Mouse (Mus musculus) c-Kit-positive CD71-positive TER-119-negative erythroid progenitor cells, embryonic 14.5 days (primary cell): Measurements from ENCODE around the gene Ift52.
A peak's percentile ranks its signal among the peaks of the same experiment; 100 is the strongest.
"Not testable (repeated sequence)": the region's sequence is repeated elsewhere in the genome, so short reads cannot be mapped to it uniquely, and the experiment has no call there.

ENCODE experiments used
- DNase-seq: peaks from one replicate; pipeline ENCODE4 v3.0.0-alpha.2; 2013; ENCODE audit warnings: low read depth

Gene Ift52

DNA sequence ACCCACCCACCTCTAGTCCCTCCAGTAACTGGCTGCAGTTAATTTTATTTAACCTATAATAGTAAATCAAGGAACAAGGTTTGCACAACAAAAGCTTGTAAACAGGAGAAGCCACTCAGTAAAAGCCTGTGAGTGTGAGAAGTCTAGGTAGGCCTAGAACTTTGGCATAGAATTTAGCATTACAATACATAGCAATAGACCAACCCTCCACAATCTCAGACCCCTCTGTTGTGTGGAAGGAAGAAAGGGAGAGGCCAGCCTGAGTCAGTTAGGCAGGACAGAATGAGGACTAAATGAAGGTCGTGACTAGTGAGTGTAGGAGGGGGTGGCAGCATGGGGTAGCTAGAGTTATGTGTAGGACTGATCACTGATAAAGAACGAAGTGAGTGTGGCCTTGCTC lies 14.6 kb downstream of the Ift52 start:
- DNase-seq, result no peak

DNA sequence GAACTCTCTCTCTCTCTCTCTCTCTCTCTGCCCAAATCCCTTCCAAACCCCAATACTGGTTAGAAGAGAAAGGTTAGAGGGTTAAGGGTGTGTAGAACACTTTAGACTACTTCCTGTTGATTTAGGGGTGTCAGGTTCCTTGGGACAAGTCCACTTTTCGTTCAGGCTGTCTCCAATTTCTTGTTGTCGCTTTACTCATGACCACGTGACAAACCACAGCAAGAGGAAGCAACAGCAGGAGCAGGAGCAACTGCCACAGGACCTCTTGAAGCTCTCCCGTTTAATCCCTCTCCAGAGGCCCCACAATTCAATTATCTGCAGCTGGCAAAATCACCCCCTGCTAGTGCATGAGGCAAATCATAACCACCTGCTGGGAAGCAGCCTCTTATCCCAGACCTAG lies 15.5 kb downstream of the Ift52 start:
- DNase-seq, result no peak

- no peak for DNase-seq
Measured at GRCm38 (mm10) chr2:163039940-163040339, 22.8 kb downstream of the Ift52 start.

- peak; percentile 48 for DNase-seq
Measured at GRCm38 (mm10) chr2:163048125-163048524, 31.0 kb downstream of the Ift52 start.

- DNase-seq, result no peak
Measured at GRCm38 (mm10) chr2:163049116-163049515, 32.0 kb downstream of the Ift52 start.

DNA sequence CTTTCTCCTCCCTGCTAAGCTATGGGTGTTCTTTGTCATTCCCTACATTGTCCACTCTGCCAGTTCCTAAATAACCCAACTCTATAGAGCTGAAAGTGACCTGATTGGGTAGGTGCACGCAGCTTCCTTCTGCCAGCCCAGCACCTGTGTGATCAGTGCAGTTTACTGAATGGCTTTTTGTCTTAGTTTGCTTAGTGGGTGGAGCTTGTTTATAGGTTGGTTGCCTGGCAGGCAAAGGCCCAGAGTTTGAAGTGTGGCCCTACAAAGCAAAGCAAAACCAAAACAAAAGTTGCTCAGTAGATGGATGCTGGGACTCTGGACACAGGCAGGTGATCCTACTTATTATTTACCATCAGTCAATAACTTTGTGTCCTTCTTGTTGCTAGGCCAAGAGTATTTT lies 34.5 kb downstream of the Ift52 start:
- DNase-seq, result no peak

DNA sequence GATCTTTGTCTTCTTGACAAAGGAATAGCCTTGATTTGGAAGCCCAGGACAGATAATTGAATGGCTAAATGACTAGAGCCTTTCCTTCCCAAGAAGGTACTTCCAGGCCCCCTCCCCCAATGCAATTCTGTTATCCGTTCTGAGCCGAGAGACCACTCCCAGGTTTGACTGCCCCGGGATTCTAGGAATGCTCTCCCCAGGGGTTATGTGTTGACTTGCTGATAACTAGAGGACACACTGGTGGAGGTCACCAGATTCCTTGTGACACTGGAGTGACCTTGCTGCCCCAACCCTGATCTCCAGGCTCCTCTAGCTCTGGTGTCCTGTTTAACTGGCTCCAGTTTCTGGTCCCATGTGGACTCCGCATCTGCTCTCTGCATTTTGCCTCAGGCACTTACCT lies 34.9 kb downstream of the Ift52 start:
- no peak for DNase-seq

- no peak for DNase-seq
Measured at GRCm38 (mm10) chr2:163052826-163053225, 35.7 kb downstream of the Ift52 start.

DNA sequence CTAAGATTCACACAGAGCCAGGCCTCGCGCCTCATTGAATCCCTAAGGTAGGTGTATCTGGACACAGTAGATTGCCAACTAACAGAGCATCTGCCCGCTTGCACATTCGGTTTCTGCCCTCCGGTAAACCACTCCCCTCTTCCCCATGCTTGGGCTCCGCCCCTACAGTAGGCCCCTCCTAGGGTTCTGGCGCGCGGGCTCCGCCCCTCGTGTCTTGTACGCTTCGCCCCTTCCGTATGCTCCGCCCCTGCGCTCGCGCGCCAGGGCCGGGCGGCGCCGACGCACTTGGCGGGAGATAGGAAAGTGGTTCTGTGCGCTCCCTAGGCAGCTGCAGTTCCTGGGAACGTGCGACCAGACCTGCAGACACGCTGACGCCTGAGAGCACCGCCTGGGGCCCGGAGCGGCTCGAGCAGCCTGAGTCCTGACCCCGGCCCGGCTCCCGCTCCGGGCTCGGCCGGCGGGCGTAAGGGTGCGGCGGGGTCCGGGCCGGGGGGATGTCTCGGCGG lies 37.2 kb downstream of the Ift52 start, which contains the start of gene Mybl2:
Mybl2 (plus strand) TSS at position 353 of the 506 bp plus-strand sequence.
- DNase-seq, result peak; percentile 96

GRCm38 (mm10) chr2:163054891-163055494 lies 37.8 kb downstream of the Ift52 start:
- peak; percentile 32 for DNase-seq

- no peak for DNase-seq
Measured at GRCm38 (mm10) chr2:163055715-163056114, 38.6 kb downstream of the Ift52 start.

- DNase-seq, result no peak
Measured at GRCm38 (mm10) chr2:163056584-163056983, 39.4 kb downstream of the Ift52 start.

DNA sequence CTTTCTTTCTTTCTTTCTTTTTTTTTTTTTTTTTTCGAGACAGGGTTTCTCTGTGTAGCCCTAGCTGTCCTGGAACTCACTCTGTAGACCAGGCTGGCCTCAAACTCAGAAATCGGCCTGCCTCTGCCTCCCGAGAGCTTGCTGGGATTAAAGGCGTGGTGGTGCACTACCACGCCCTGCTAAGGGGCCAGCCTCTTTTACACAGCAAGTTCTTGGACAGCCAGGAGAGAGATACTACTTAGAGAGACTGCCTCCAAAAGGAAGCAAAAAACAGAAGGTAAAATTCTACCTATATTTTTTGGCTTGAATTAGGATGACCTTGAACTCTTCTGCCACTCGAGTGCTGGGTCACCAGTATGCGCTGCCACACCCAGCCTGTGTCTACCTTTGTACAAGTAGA lies 41.8 kb downstream of the Ift52 start:
- not testable (repeated sequence) for DNase-seq

- DNase-seq, result no peak
Measured at GRCm38 (mm10) chr2:163060630-163061029, 43.5 kb downstream of the Ift52 start.

DNA sequence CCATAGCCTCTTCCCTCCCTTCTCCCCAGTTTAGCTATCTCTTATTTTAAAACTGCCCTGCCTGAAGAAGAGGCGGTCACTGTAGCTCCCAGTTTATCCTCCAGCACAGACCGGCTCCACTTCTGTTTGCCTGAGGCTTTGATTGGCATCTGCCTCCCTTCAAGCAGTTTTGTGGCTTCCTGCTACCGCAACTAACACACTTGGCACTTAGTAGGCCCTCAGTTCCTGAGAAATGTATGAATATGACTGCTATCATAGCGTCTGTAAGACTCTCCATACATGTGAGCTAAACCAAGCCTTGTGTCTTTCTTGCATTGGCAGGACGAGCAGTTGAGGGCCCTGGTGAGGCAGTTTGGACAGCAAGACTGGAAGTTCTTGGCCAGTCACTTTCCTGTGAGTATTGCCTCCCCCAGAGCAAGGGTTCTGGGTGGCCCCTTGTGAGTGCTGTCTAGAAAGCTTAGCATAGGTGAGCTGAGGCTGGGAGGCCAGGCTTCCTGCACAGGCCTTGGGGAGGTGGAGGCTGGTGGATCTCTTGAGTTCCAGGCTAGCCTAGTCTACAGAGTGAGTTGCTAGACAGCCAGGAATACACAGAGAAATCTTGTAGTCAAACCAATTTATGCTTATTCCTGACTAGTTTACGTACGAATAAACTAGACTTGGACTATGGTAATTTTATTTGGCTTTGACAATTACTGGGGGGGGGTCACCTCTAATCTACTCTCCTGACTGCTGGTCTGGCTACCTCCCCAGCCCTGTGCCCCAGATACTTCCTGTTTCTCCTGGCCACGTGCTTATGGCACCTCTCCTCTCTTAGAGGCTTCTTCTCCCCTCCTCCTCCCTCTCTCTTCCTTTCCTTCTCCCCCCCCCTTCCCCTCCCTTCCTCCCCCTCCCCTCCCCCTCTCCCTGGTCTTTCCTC lies 44.3 kb downstream of the Ift52 start:
- DNase-seq, result no peak

DNA sequence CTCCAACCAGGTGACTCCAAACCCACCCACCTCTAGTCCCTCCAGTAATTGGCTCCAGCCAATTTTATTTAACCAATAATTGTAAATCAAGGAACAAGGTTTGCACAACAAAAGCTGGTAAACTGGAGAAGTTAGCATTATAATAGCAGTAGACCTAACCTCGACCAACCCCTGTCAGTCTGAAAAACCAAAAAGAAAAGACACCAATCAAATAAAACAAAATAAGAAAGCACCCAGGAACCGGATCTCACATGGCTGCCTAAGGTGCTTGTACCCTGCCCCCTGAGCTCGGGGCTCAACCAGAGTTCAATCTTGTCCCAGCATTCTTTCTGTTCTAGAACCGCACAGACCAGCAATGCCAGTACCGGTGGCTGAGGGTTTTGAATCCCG lies 45.0 kb downstream of the Ift52 start:
- no peak for DNase-seq

- no peak for DNase-seq
Measured at GRCm38 (mm10) chr2:163066326-163066725, 49.2 kb downstream of the Ift52 start.

DNA sequence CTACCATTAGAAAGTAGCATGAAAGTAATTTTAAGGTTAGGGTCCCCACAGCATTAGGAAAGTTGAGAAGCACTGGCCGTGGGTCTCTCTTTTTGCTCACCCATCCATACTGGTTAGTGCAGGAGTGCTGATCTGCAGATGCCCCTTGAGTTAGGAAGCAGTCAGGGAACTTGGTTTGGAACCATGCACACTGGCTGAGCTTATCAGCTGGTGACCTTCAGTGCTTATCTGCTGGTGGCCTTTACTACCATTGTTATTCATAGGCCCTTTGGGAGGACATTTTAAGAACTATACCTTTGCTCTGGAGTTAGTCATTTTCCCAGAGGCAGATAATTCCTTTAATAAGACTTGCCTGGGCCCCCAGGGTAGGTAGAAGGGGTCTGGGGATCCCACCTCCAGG lies 50.1 kb downstream of the Ift52 start:
- DNase-seq, result no peak

DNA sequence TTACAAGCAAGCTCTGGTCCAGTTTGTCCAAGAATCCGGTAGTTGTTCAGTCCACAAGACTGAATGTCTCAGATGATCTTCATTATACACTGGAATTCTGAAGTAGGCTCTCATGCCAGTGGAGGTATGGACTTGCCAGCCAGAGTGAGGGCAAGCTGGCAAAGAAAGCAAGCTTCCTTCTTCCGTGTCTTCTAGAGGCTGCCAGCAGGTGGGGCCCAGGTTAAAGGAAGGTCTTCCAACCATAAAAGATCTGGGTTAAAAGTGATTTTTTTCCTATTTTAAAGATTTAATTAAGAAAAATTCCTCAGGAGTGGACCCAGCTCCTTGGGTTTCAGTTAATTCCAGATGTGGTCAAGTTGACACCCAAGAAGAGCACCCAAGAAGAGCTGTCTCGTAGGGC lies 53.1 kb downstream of the Ift52 start:
- no peak for DNase-seq

GRCm38 (mm10) chr2:163071590-163071989 lies 54.4 kb downstream of the Ift52 start:
- DNase-seq, result no peak

- DNase-seq, result no peak
Measured at GRCm38 (mm10) chr2:163073023-163073757, 56.0 kb downstream of the Ift52 start.

GRCm38 (mm10) chr2:163074006-163074405 lies 56.9 kb downstream of the Ift52 start:
- no peak for DNase-seq

GRCm38 (mm10) chr2:163074808-163075207 lies 57.7 kb downstream of the Ift52 start:
- DNase-seq, result no peak
